Comparison of ENCODE assay signal across 8 mouse cellular contexts in the genomic region with DNA sequence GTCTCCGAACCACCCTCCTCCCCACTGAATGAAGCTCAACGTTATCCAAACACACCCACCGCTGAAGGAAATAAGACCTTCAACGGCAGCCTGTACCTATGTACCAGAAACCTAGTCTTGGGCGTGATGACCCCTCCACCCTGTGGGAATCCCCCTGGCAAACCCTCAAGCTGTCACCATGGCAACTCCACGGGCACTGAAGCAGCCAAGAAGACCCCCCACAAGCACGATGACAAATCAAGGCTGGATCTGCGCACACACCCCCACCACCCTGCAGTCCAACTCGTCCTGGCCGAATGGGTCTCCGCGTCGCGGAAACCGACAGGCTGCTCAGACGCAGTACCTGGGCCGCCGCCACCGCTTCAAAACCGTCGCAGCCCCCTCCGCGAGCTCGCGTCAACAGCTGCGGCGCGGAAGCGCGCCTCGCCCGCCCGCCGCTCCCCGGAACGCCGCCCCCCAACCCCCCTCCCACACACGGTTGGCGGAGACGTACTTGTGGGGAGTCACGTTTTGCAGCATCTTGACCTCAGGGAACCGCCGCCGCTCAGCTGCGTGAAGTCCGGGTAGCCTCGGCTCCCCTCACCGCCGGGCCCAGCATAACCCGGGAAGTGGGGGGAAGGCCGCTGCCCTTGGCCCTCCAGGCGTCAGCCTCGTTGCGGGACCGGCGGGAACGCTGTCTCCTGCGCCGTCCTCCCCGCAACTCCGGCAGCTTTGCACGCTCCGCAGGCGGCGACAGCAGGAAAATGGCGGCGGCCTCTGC. TPM values are rescaled to one million over a fixed set of nuclear protein-coding genes. Genes with fewer than 3 reads are reported as not detected.
A peak's percentile ranks its signal among the peaks of the same experiment; 100 is the strongest.
DNase-seq lines count a peak whose midpoint lies in the region; ATAC-seq and TF ChIP-seq lines count a peak whose summit lies in the region.

No protein-coding gene starts in this region.

- no peak for ATAC-seq in hindbrain, embryonic 12.5 days (ENCODE audit: low FRiP score)
- ATAC-seq in neural tube, embryonic 11.5 days (ENCODE audit: insufficient read depth, low FRiP score, low TSS enrichment): no peak

- peak overlapping the region; percentile 98 for H3K4me2 ChIP-seq in hindbrain, embryonic 12.5 days (replicated peaks)
- H3K4me2 ChIP-seq in neural tube, embryonic 11.5 days (ENCODE audit: low read depth): peak overlapping the region; percentile 77

- peaks cover 26% of the 10 kb centered on the region for H3K79me2 ChIP-seq in liver, adult 2 months (ENCODE audit: control insufficient read depth, insufficient read depth, low read length)

- no peak for TF ChIP-seq POLR2A in liver, adult 2 months (IDR thresholded peaks at IDR 0.05; ENCODE audit: extremely low read depth, insufficient read depth, low read length)

- WGBS in forebrain, embryonic 10.5 days: under 1% methylated on average over 67 of the region's 67 CpGs
- WGBS in hindbrain, embryonic 12.5 days: under 1% methylated on average over 64 of the region's 67 CpGs
- WGBS in liver, adult 2 months: under 1% methylated on average over 67 of the region's 67 CpGs
- under 1% methylated on average over 64 of the region's 67 CpGs for WGBS in neural tube, embryonic 11.5 days

- TF ChIP-seq CTCF in layer of hippocampus, adult 2 months (conservative IDR thresholded peaks at IDR 0.05): no peak
- no peak for TF ChIP-seq CTCF in liver, adult 2 months (IDR thresholded peaks at IDR 0.05; ENCODE audit: low read depth, low read length)

- peak overlapping the region; percentile 100 for H3K27ac ChIP-seq in layer of hippocampus, adult 2 months
- H3K27ac ChIP-seq in forebrain, embryonic 10.5 days: peak overlapping the region; percentile 100
- H3K27ac ChIP-seq in hindbrain, embryonic 12.5 days: peak overlapping the region; percentile 100
- peak overlapping the region; percentile 37 for H3K27ac ChIP-seq in liver, adult 2 months (replicated peaks; ENCODE audit: insufficient read depth, low read depth, low read length)
- peak overlapping the region; percentile 77 for H3K27ac ChIP-seq in neural tube, embryonic 11.5 days (ENCODE audit: low read depth, low read length)

- no peaks in the 10 kb centered on the region for H3K9me3 ChIP-seq in forebrain, embryonic 10.5 days
- no peaks in the 10 kb centered on the region for H3K9me3 ChIP-seq in hindbrain, embryonic 12.5 days (replicated peaks)
- H3K9me3 ChIP-seq in neural tube, embryonic 11.5 days (ENCODE audit: control insufficient read depth, low read length): no peaks in the 10 kb centered on the region

- H3K4me1 ChIP-seq in forebrain, embryonic 10.5 days: peaks cover 53% of the 10 kb centered on the region
- peaks cover 30% of the 10 kb centered on the region for H3K4me1 ChIP-seq in hindbrain, embryonic 12.5 days
- peaks cover 15% of the 10 kb centered on the region; the same call in 1 of the 2 replicates for H3K4me1 ChIP-seq in liver, adult 2 months (ENCODE audit: control insufficient read depth, insufficient read depth, low read length)
- H3K4me1 ChIP-seq in neural tube, embryonic 11.5 days (ENCODE audit: control insufficient read depth, insufficient read depth, low read length): peaks cover 11% of the 10 kb centered on the region

- H3K4me3 ChIP-seq in layer of hippocampus, adult 2 months: peak overlapping the region; percentile 98
- H3K4me3 ChIP-seq in forebrain, embryonic 10.5 days: peak overlapping the region; percentile 95
- peak overlapping the region; percentile 99 for H3K4me3 ChIP-seq in hindbrain, embryonic 12.5 days
- peak overlapping the region; percentile 95 for H3K4me3 ChIP-seq in liver, adult 2 months (ENCODE audit: insufficient read depth, low read depth, low read length)
- peak overlapping the region; percentile 99 for H3K4me3 ChIP-seq in neural tube, embryonic 11.5 days (ENCODE audit: low read depth, low read length)

- H3K9ac ChIP-seq in hindbrain, embryonic 12.5 days: peak overlapping the region; percentile 98
- peak overlapping the region; percentile 97 for H3K9ac ChIP-seq in liver, adult 2 months (ENCODE audit: low read depth, low read length)
- H3K9ac ChIP-seq in neural tube, embryonic 11.5 days (ENCODE audit: low read length): peak overlapping the region; percentile 91

- no peak for DNase-seq in layer of hippocampus, adult 2 months (ENCODE audit: low spot score in 2 of 2)
- no peak for DNase-seq in layer of hippocampus, postnatal 36 days
- peak; percentile 48 for DNase-seq in adrenal gland, postnatal 25 days
- peak; percentile 59 for DNase-seq in forebrain, embryonic 10.5 days (ENCODE audit: extremely low spot score, low spot score)
- DNase-seq in liver, adult 2 months (ENCODE audit: extremely low read depth, low read depth, low spot score): no peak
- peak; percentile 67 for DNase-seq in neural tube, embryonic 11.5 days (ENCODE audit: low spot score)
- DNase-seq in thymus, postnatal 36 days: peak; percentile 75 to 82

- H3K27me3 ChIP-seq in forebrain, embryonic 10.5 days (ENCODE audit: poor library complexity, severe bottlenecking): no peaks in the 10 kb centered on the region
- no peaks in the 10 kb centered on the region for H3K27me3 ChIP-seq in hindbrain, embryonic 12.5 days
- H3K27me3 ChIP-seq in liver, adult 2 months (ENCODE audit: control insufficient read depth, insufficient read depth, low read length): no peaks in the 10 kb centered on the region
- H3K27me3 ChIP-seq in neural tube, embryonic 11.5 days (ENCODE audit: control insufficient read depth, insufficient read depth, low read length): no peaks in the 10 kb centered on the region

- peaks cover 61% of the 10 kb centered on the region for H3K36me3 ChIP-seq in forebrain, embryonic 10.5 days (replicated peaks)
- H3K36me3 ChIP-seq in hindbrain, embryonic 12.5 days: peaks cover 52% of the 10 kb centered on the region
- H3K36me3 ChIP-seq in liver, adult 2 months (ENCODE audit: control insufficient read depth, insufficient read depth, low read length): peaks cover 48% of the 10 kb centered on the region
- peaks cover 24% of the 10 kb centered on the region for H3K36me3 ChIP-seq in neural tube, embryonic 11.5 days (ENCODE audit: control insufficient read depth, insufficient read depth, low read length)

RNA-seq across cellular contexts. Expression of a gene that starts 1.0 kb away (rescaled TPM):
- total RNA-seq in layer of hippocampus, adult 2 months (2021): 10 to 100 TPM; 26.2 to 33.1 TPM
- total RNA-seq in layer of hippocampus, postnatal 36 days (2021): 10 to 100 TPM; 26.7 to 31.7 TPM
- total RNA-seq in adrenal gland, postnatal 25 days (2021): 9.0 and 11.5 TPM in 2 replicates
- 4.5 and 6.9 TPM in 2 replicates for polyA plus RNA-seq in forebrain, embryonic 10.5 days (2016; fragmentation: Nextera tagmentation; extraction: Ambion mirVana)
- 13.1 and 14.2 TPM in 2 replicates for polyA plus RNA-seq in hindbrain, embryonic 12.5 days (2016; fragmentation: Nextera tagmentation; extraction: Ambion mirVana)
- total RNA-seq in liver, adult 2 months (2014; rRNA removed): 7.1 and 8.5 TPM in 2 replicates
- polyA plus RNA-seq in liver, adult 2 months (2012; rRNA removed): 8.3 and 13.1 TPM in 2 replicates
- 9.2 and 10.3 TPM in 2 replicates for polyA plus RNA-seq in neural tube, embryonic 11.5 days (2014; fragmentation: Nextera tagmentation; extraction: Ambion mirVana)

RNA-seq across cellular contexts. Expression of a gene that starts 4.1 kb away (rescaled TPM):
- 100 to 1,000 TPM; 196 to 200 TPM for total RNA-seq in layer of hippocampus, adult 2 months (2021)
- total RNA-seq in layer of hippocampus, postnatal 36 days (2021): 100 to 1,000 TPM; 182 to 193 TPM
- 209 and 233 TPM in 2 replicates for total RNA-seq in adrenal gland, postnatal 25 days (2021)
- polyA plus RNA-seq in forebrain, embryonic 10.5 days (2016; fragmentation: Nextera tagmentation; extraction: Ambion mirVana): 121 and 134 TPM in 2 replicates
- 137 and 151 TPM in 2 replicates for polyA plus RNA-seq in hindbrain, embryonic 12.5 days (2016; fragmentation: Nextera tagmentation; extraction: Ambion mirVana)
- 39.0 and 53.2 TPM in 2 replicates for total RNA-seq in liver, adult 2 months (2014; rRNA removed)
- 55.8 and 76.9 TPM in 2 replicates for polyA plus RNA-seq in liver, adult 2 months (2012; rRNA removed)
- 116 and 133 TPM in 2 replicates for polyA plus RNA-seq in neural tube, embryonic 11.5 days (2014; fragmentation: Nextera tagmentation; extraction: Ambion mirVana)

RNA-seq across cellular contexts. Expression of a gene that starts 24.8 kb away (rescaled TPM):
- under 1 TPM; 0.77 to 0.96 TPM for total RNA-seq in layer of hippocampus, adult 2 months (2021)
- under 1 TPM; 0.67 to 0.96 TPM for total RNA-seq in layer of hippocampus, postnatal 36 days (2021)
- 1.7 TPM in 1 of 2 replicates, not detected in the other for total RNA-seq in adrenal gland, postnatal 25 days (2021)
- polyA plus RNA-seq in forebrain, embryonic 10.5 days (2016; fragmentation: Nextera tagmentation; extraction: Ambion mirVana): 0.16 and 0.26 TPM in 2 replicates
- 0.21 TPM in 1 of 2 replicates, not detected in the other for polyA plus RNA-seq in hindbrain, embryonic 12.5 days (2016; fragmentation: Nextera tagmentation; extraction: Ambion mirVana)
- 0.74 and 1.7 TPM in 2 replicates for total RNA-seq in liver, adult 2 months (2014; rRNA removed)
- 1.1 and 3.1 TPM in 2 replicates for polyA plus RNA-seq in liver, adult 2 months (2012; rRNA removed)
- not detected in 2 replicates for polyA plus RNA-seq in neural tube, embryonic 11.5 days (2014; fragmentation: Nextera tagmentation; extraction: Ambion mirVana)

RNA-seq across cellular contexts. Expression of a gene that starts 26.2 kb away (rescaled TPM):
- total RNA-seq in layer of hippocampus, adult 2 months (2021): under 1 TPM in 1 of 2 experiments, not detected in 1; 0.44 TPM
- under 1 TPM; 0.35 to 0.42 TPM for total RNA-seq in layer of hippocampus, postnatal 36 days (2021)
- 0.27 TPM in 1 of 2 replicates, not detected in the other for total RNA-seq in adrenal gland, postnatal 25 days (2021)
- polyA plus RNA-seq in forebrain, embryonic 10.5 days (2016; fragmentation: Nextera tagmentation; extraction: Ambion mirVana): 0.12 and 0.43 TPM in 2 replicates
- polyA plus RNA-seq in hindbrain, embryonic 12.5 days (2016; fragmentation: Nextera tagmentation; extraction: Ambion mirVana): 0.29 and 0.39 TPM in 2 replicates
- total RNA-seq in liver, adult 2 months (2014; rRNA removed): 0.28 and 0.47 TPM in 2 replicates
- 0.76 and 1.4 TPM in 2 replicates for polyA plus RNA-seq in liver, adult 2 months (2012; rRNA removed)
- 0.93 TPM in 1 of 2 replicates, not detected in the other for polyA plus RNA-seq in neural tube, embryonic 11.5 days (2014; fragmentation: Nextera tagmentation; extraction: Ambion mirVana)

RNA-seq across cellular contexts. Expression of a gene that starts 34.6 kb away (rescaled TPM):
- 1 to 10 TPM; 1.8 to 2.5 TPM for total RNA-seq in layer of hippocampus, adult 2 months (2021)
- total RNA-seq in layer of hippocampus, postnatal 36 days (2021): 1 to 10 TPM in 1 of 2 experiments, under 1 TPM in 1; 0.95 to 1.7 TPM
- total RNA-seq in adrenal gland, postnatal 25 days (2021): 2.4 and 3.0 TPM in 2 replicates
- 0.24 and 0.81 TPM in 2 replicates for polyA plus RNA-seq in forebrain, embryonic 10.5 days (2016; fragmentation: Nextera tagmentation; extraction: Ambion mirVana)
- polyA plus RNA-seq in hindbrain, embryonic 12.5 days (2016; fragmentation: Nextera tagmentation; extraction: Ambion mirVana): 1.4 and 2.1 TPM in 2 replicates
- total RNA-seq in liver, adult 2 months (2014; rRNA removed): 4.2 and 6.6 TPM in 2 replicates
- polyA plus RNA-seq in liver, adult 2 months (2012; rRNA removed): 8.3 and 14.5 TPM in 2 replicates
- polyA plus RNA-seq in neural tube, embryonic 11.5 days (2014; fragmentation: Nextera tagmentation; extraction: Ambion mirVana): not detected in 2 replicates

Comparison
In these comparisons a context has a peak if more than half of its experiments do, and no peak if none do; other contexts are left out.
1. DNase-seq: peak in adrenal gland, postnatal 25 days (single experiment), forebrain, embryonic 10.5 days (single experiment), neural tube, embryonic 11.5 days (single experiment) and thymus, postnatal 36 days (2 of 2); none in layer of hippocampus, adult 2 months (0 of 2), layer of hippocampus, postnatal 36 days (0 of 2) and liver, adult 2 months (single experiment).
2. H3K27ac ChIP-seq: peak in every context shown above with its lines; median percentile 100 in layer of hippocampus, adult 2 months; 100 in forebrain, embryonic 10.5 days; 100 in hindbrain, embryonic 12.5 days; 77 in neural tube, embryonic 11.5 days; 37 in liver, adult 2 months.
3. Peak in every context shown above with its lines, with median percentiles within 50 percentile points of each other: H3K4me3 ChIP-seq and H3K9ac ChIP-seq.